Mouse (Mus musculus): ENCODE results near the gene Gm49353.

Gene Gm49353

GRCm38 (mm10) chr10:29198642-29199041 lies at the start of gene Gm49353:
Gm49353 (plus strand) TSS chr10:29198954.
- no peak for DNase-seq (ENCODE audit: low read depth, low spot score)

- DNase-seq (ENCODE audit: low read depth, low spot score): no peak
These were observed 43.5 kb upstream of the Gm49353 start for GRCm38 (mm10) chr10:29155304-29155703.

DNA sequence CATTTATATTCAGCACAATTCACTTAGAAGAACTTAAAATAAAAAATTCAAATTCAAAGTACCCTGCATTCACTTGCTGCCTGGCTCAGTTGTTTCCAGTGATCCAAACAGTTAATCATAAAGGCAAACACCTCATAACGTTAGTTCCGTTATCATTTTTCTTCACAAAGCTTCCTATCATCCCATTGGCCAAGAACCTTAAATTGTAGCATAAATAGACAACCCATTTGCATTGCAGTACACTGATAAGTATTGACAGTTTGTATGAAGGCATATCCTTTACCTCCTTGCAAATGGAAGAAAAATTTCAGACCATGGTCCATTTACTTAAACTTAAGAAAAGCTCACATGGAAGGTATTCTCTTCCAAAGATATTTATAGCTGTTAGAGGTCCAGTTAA lies 37.1 kb upstream of the Gm49353 start:
- no peak for DNase-seq (ENCODE audit: low read depth, low spot score)

DNA sequence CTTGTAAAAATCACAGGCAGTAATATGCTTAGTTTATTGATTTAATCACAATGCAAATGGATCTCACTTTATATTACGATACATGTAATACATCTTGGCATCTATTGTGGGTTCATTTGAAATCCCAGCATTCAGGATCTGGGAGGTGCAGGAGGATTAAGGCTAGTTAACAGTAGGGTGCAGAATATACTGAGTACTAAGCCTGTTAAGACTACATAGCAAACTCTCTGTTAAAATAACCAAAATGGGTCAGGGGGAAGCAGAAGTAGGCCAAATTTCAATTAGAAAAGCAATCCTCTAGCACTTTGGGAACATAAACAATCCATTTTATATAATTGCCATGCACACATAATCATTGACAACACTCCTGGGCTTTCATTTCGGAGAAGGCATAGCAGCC lies 25.0 kb upstream of the Gm49353 start:
- DNase-seq (ENCODE audit: low read depth, low spot score): no peak

- DNase-seq (ENCODE audit: low read depth, low spot score): no peak
These were observed 23.1 kb upstream of the Gm49353 start for GRCm38 (mm10) chr10:29175656-29176055.

DNA sequence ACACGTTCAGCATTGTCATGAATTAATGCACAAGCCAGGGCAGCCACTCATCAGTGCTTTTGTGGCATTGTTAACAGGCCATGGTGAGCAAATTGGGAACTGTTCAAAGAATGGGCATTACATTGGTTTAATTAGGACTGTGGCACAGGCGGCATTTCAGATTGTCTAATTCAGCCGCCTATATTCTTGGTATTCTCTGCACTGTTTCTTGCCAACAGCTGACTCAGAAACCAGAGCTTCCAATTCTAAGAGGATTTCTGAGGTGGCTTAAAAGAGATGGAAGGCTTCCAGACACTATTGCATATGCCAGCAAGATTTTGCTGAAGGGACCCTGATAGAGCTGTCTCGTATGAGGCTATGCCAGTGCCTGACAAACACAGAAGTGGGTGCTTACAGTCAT lies 21.9 kb upstream of the Gm49353 start:
- DNase-seq (ENCODE audit: low read depth, low spot score): no peak

DNA sequence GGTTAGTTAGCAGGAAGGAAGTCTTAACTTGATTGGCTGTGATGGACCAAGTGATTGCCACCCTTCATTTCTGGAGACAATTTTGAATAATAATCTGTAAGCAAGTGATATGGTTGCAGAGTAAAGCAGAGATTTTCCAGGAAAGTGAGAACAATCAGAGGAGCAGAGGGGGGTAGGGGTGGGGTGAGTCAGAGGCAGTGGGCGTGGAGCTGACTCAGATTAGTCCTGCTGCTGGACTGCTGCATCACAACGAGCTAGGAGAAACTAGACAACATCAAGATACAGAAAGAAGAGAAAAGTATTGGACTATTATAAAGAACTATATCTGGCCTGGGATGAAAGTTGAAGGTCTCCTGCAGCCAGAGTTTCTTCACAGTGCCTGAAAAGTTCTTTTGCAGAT lies 20.8 kb upstream of the Gm49353 start:
- DNase-seq (ENCODE audit: low read depth, low spot score): no peak

GRCm38 (mm10) chr10:29180210-29180609 lies 18.5 kb upstream of the Gm49353 start:
- no peak for DNase-seq (ENCODE audit: low read depth, low spot score)

DNA sequence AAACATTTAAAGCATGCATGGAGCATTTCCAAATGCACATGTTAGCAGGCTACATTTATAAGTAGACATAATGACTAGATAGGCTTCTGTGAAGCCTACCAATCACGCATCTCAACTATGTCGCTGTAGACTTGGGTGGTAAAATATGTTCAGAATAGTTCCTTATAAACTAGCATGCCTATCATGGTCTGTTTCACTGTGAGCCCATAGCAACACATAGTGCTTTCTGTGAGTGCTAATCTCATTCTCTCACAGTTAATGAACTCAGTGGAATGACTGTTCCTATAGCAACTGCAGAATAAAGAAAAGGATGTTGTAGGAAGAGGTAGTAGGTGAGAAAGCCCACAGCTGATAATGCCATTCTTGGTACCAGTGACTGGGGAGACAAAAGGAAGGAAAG lies 17.7 kb upstream of the Gm49353 start:
- DNase-seq (ENCODE audit: low read depth, low spot score): no peak

DNA sequence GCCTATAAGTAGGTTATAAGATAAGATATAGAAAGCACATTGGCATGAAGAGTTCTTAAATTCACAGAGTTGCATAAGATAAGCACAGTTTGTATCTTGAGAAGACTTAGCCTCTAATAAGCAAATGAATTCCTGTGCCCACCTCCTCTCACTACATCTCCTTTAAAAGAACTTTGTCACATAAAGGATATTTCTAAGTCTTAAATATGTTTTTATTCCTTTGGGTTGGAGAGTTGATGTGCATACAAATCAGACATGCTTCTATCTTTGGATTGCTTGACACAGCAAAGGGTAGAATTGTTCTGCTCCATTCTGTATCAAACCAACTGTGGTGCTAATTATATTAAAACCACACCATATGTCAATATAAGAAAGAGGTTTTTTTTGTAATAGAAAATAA lies 5.0 kb upstream of the Gm49353 start:
- DNase-seq (ENCODE audit: low read depth, low spot score): no peak

- no peak for DNase-seq (ENCODE audit: low read depth, low spot score)
These were observed 1.9 kb upstream of the Gm49353 start for GRCm38 (mm10) chr10:29196811-29197210.

GRCm38 (mm10) chr10:29199835-29200234 lies 1.1 kb downstream of the Gm49353 start:
- no peak for DNase-seq (ENCODE audit: low read depth, low spot score)

DNA sequence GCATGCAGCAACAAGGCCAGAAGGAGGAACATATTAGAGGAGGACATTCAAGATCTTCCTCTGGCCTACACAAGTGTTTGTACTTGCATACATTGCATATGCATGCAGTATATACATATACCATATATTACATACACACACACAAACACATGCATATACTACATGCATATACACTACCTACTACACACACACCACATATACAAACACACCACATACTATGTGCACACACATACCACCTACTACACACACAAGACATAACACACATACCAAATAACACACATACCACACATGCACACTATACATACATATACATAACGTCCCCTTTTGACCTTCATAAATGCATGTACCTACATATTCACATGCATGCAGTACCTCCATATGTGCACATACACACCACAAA lies 1.9 kb downstream of the Gm49353 start:
- DNase-seq (ENCODE audit: low read depth, low spot score): no peak

GRCm38 (mm10) chr10:29206730-29207129 lies 8.0 kb downstream of the Gm49353 start:
- DNase-seq (ENCODE audit: low read depth, low spot score): no peak

DNA sequence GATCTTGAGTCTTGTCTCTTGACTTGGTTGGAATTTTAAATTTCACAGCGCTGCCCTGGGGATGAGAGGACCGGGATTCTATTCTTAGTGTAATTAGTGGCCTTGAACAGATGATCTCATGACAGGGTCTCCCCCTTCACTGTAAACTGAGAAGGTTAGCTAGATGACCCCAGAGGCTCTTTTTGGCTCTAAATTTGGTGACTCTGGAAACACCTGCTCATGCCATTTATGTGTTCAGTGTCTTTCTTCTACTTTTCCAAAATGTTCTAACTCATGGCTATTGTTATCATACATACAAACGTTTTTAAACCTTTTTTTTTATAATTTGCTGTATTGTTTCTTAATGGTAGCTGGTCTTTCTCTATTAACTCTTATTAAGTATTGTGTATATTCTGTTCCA lies 10.0 kb downstream of the Gm49353 start:
- DNase-seq (ENCODE audit: low read depth, low spot score): no peak

- no peak for DNase-seq (ENCODE audit: low read depth, low spot score)
These were observed 12.7 kb downstream of the Gm49353 start, which contains the start of gene 9330159F19Rik for GRCm38 (mm10) chr10:29211453-29211852. 9330159F19Rik (plus strand) TSS chr10:29211606.

- DNase-seq (ENCODE audit: low read depth, low spot score): no peak
These were observed 14.9 kb downstream of the Gm49353 start for GRCm38 (mm10) chr10:29213534-29214100.

GRCm38 (mm10) chr10:29216957-29217356 lies 18.2 kb downstream of the Gm49353 start:
- no peak for DNase-seq (ENCODE audit: low read depth, low spot score)

GRCm38 (mm10) chr10:29217451-29217850 lies 18.7 kb downstream of the Gm49353 start:
- DNase-seq (ENCODE audit: low read depth, low spot score): no peak

GRCm38 (mm10) chr10:29225329-29225728 lies 26.6 kb downstream of the Gm49353 start:
- no peak for DNase-seq (ENCODE audit: low read depth, low spot score)

GRCm38 (mm10) chr10:29231208-29231607 lies 32.5 kb downstream of the Gm49353 start:
- DNase-seq (ENCODE audit: low read depth, low spot score): no peak
